Mouse (Mus musculus) midbrain, embryonic 14.5 days (tissue): ENCODE results near the gene Samm50. TPM values are rescaled to one million over a fixed set of nuclear protein-coding genes. Genes with fewer than 3 reads are reported as not detected.

ENCODE experiments used
- ATAC-seq: fragments of 200-750 bp; cut with Nextera tagmentation; 2 replicates; pipeline ENCODE4 v1.8.0; 2017; ENCODE audit warnings: moderate number of reproducible peaks, moderate library complexity; ENCODE audit not compliant: low FRiP score, low TSS enrichment
- DNase-seq: peaks from one replicate; pipeline ENCODE4 v3.0.0-alpha.2; 2015
- H3K27ac ChIP-seq: fragments of 300-500 bp; sonication (generic); replicated peaks from 2 replicates; pipeline ENCODE4 v1.5.1; 2014; ENCODE audit warnings: mild to moderate bottlenecking, low read depth, low read length, moderate library complexity
- H3K27me3 ChIP-seq: fragments of 300-500 bp; sonication (generic); 2 replicates; pipeline ENCODE4 v1.6.1; 2014; ENCODE audit warnings: low read length, control low read depth, mixed read lengths; ENCODE audit not compliant: control insufficient read depth, insufficient read depth
- H3K36me3 ChIP-seq: fragments of 300-500 bp; sonication (generic); 2 replicates; pipeline ENCODE4 v1.6.1; 2014; ENCODE audit warnings: low read length, control low read depth; ENCODE audit not compliant: control insufficient read depth, insufficient read depth
- H3K4me1 ChIP-seq: fragments of 300-500 bp; sonication (generic); 2 replicates; pipeline ENCODE4 v1.6.1; 2014; ENCODE audit warnings: mild to moderate bottlenecking, antibody characterized with exemption, low read length, control low read depth; ENCODE audit not compliant: control insufficient read depth, insufficient read depth
- H3K4me2 ChIP-seq: fragments of 300-500 bp; sonication (generic); 2 replicates; pipeline ENCODE4 v1.6.1; 2014; ENCODE audit warnings: mild to moderate bottlenecking, low read length, moderate library complexity
- H3K4me3 ChIP-seq: fragments of 300-500 bp; sonication (generic); replicated peaks from 2 replicates; pipeline ENCODE4 v1.5.1; 2014; ENCODE audit warnings: low read depth, low read length
- H3K9ac ChIP-seq: fragments of 300-500 bp; sonication (generic); replicated peaks from 2 replicates; pipeline ENCODE4 v1.6.1; 2014; ENCODE audit warnings: mild to moderate bottlenecking, low read length, moderate library complexity
- H3K9me3 ChIP-seq: fragments of 300-500 bp; sonication (generic); 2 replicates; pipeline ENCODE4 v1.6.1; 2016; ENCODE audit warnings: low read length, control low read depth, mixed read lengths; ENCODE audit not compliant: control insufficient read depth
- WGBS: fragments of 180-500 bp; shearing (Covaris S2); extraction: QIAGEN DNeasy Blood & Tissue Kit; methylation state at CpG from one replicate; pipeline ENCODE4 v1.1.7; 2014; 5-methylcytosine and 5-hydroxymethylcytosine counted together
- polyA plus RNA-seq: library from polyadenylated mRNA; unstranded; fragments of >200 nt; fragmentation: Nextera tagmentation; extraction: Ambion mirVana; gene quantifications from 2 replicates; pipeline ENCODE4 v1.2.1, GENCODE M21; 2014

Samm50 gene
- polyA plus RNA-seq, 1 experiment from 2014 or later, result 54.2 TPM

- H3K27ac ChIP-seq, result peak overlapping the region; percentile 6; the same call in 1 of the 2 replicates
- H3K9ac ChIP-seq, result no peak overlapping the region
- DNase-seq (no peak), ATAC-seq (no peak)
- H3K36me3 ChIP-seq, result no peaks in the 10 kb centered on the region
- peaks cover 18% of the 10 kb centered on the region for H3K4me1 ChIP-seq
- WGBS, result 28% methylated on average over 16 of the region's 16 CpGs
- H3K9me3 ChIP-seq, result no peaks in the 10 kb centered on the region
- H3K4me2 ChIP-seq, result no peak overlapping the region
- no peak overlapping the region for H3K4me3 ChIP-seq
- no peaks in the 10 kb centered on the region for H3K27me3 ChIP-seq
These were observed 47.0 kb downstream of the Samm50 start for GRCm38 (mm10) chr15:84238991-84239401.

GRCm38 (mm10) chr15:84241520-84241919, 49.5 kb downstream of the Samm50 start:
- Histone ChIP-seq H3K4me3 (no peak overlapping the region), H3K9ac (no peak overlapping the region), H3K4me2 (no peak overlapping the region), H3K9me3 (no peaks in the 10 kb centered on the region), H3K27ac (no peak overlapping the region), H3K4me1 (peaks cover 17% of the 10 kb centered on the region), H3K36me3 (no peaks in the 10 kb centered on the region), H3K27me3 (no peaks in the 10 kb centered on the region)
- no peak for DNase-seq
- ATAC-seq, result no peak
- 39% methylated on average over 7 of the region's 7 CpGs for WGBS

- ATAC-seq, result no peak
- no peaks in the 10 kb centered on the region for H3K36me3 ChIP-seq
These were observed 53.1 kb downstream of the Samm50 start for GRCm38 (mm10) chr15:84245104-84245503.

DNA sequence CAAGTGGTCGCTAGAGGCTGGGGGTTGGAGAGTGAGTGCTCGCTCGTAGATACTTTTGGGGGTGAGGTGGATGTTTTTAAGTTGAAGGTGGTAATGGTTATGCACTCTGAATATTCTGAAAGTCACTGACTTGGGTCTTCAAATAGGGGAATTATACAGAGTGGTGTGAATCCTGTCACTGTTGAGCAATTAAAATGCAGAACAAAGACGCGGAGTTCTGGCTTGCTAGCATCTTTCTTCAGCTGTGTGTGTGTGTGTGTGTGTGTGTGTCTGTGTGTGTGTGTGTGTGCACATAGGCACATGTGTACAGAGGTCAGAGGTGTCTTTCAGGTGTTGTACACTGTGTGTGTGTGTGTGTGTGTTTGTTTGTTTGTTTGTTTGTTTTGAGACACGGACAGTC, 54.2 kb downstream of the Samm50 start:
- Histone ChIP-seq H3K4me2 (no peak overlapping the region), H3K27me3 (no peaks in the 10 kb centered on the region), H3K4me3 (no peak overlapping the region), H3K27ac (no peak overlapping the region), H3K9ac (no peak overlapping the region), H3K9me3 (no peaks in the 10 kb centered on the region), H3K36me3 (no peaks in the 10 kb centered on the region), H3K4me1 (peaks cover 6% of the 10 kb centered on the region)
- ATAC-seq (no peak), DNase-seq (no peak)
- 88% methylated on average over 6 of the region's 6 CpGs for WGBS

More at GRCm38 (mm10) chr15:84245104-84245503, 53.1 kb downstream of the Samm50 start:
- Histone ChIP-seq H3K4me2 (no peak overlapping the region), H3K4me3 (no peak overlapping the region), H3K27me3 (no peaks in the 10 kb centered on the region), H3K4me1 (peaks cover 5% of the 10 kb centered on the region; the same call in 1 of the 2 replicates), H3K27ac (peak overlapping the region; percentile 50), H3K9me3 (no peaks in the 10 kb centered on the region), H3K9ac (no peak overlapping the region)
- peak; percentile 51 for DNase-seq
- WGBS, result 50% methylated on average over 7 of the region's 7 CpGs

- H3K4me2 ChIP-seq, result no peak overlapping the region
These were observed 55.3 kb downstream of the Samm50 start for GRCm38 (mm10) chr15:84247309-84247708.

DNA sequence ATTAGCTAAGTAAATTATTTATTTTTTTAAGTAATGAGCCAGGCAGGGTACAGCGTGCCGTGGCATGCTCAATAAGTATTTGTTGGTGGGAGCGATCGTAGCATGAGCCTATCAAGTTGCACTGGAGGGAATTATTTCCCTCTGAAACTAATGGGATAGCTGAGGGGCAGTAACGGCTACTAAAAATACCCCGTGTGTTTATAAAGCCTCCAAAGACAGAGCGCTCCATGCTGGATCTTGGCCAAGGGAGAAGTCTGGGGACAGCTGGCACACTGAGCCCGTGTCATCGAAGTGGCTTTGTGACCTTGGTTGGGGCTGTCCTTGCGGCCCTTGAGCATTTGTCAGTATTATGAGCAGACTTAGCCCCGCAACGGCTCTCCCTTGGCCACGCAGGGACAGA, 59.2 kb downstream of the Samm50 start:
- no peaks in the 10 kb centered on the region for H3K9me3 ChIP-seq
- no peak overlapping the region for H3K27ac ChIP-seq
- DNase-seq (peak; percentile 68), ATAC-seq (no peak)
- WGBS, result 39% methylated on average over 13 of the region's 13 CpGs
- H3K27me3 ChIP-seq, result no peaks in the 10 kb centered on the region; the same call in 1 of the 2 replicates
- no peaks in the 10 kb centered on the region for H3K36me3 ChIP-seq
- no peak overlapping the region for H3K4me3 ChIP-seq
- no peak overlapping the region for H3K4me2 ChIP-seq
- H3K4me1 ChIP-seq, result peaks cover 8% of the 10 kb centered on the region
- H3K9ac ChIP-seq, result no peak overlapping the region

More at GRCm38 (mm10) chr15:84247309-84247708, 55.3 kb downstream of the Samm50 start:
- ATAC-seq (no peak), DNase-seq (no peak)
- peaks cover 8% of the 10 kb centered on the region for H3K4me1 ChIP-seq
- H3K9ac ChIP-seq, result no peak overlapping the region
- no peak overlapping the region for H3K4me3 ChIP-seq
- 71% methylated on average over 3 of the region's 3 CpGs for WGBS
- no peaks in the 10 kb centered on the region for H3K27me3 ChIP-seq
- no peaks in the 10 kb centered on the region for H3K36me3 ChIP-seq
- H3K27ac ChIP-seq, result no peak overlapping the region
- no peaks in the 10 kb centered on the region for H3K9me3 ChIP-seq

- H3K9me3 ChIP-seq, result no peaks in the 10 kb centered on the region
- 92% methylated on average over 7 of the region's 7 CpGs for WGBS
These were observed 60.6 kb downstream of the Samm50 start for GRCm38 (mm10) chr15:84252645-84253044.

GRCm38 (mm10) chr15:84253757-84254156, 61.7 kb downstream of the Samm50 start:
- Histone ChIP-seq H3K4me2 (no peak overlapping the region), H3K4me3 (no peak overlapping the region), H3K4me1 (peaks cover 23% of the 10 kb centered on the region), H3K27me3 (peaks cover under 1% of the 10 kb centered on the region; the same call in 1 of the 2 replicates), H3K9me3 (no peaks in the 10 kb centered on the region), H3K9ac (no peak overlapping the region), H3K27ac (0 out of 2 replicates have a peak overlapping the region, but pooled peaks have one; percentile 10), H3K36me3 (no peaks in the 10 kb centered on the region)
- WGBS, result 38% methylated on average over 11 of the region's 11 CpGs
- ATAC-seq (no peak), DNase-seq (peak; percentile 51)

More at GRCm38 (mm10) chr15:84252645-84253044, 60.6 kb downstream of the Samm50 start:
- no peaks in the 10 kb centered on the region; the same call in 1 of the 2 replicates for H3K27me3 ChIP-seq
- H3K4me3 ChIP-seq, result no peak overlapping the region
- ATAC-seq (no peak), DNase-seq (no peak)
- H3K27ac ChIP-seq, result no peak overlapping the region
- no peaks in the 10 kb centered on the region for H3K36me3 ChIP-seq
- H3K4me2 ChIP-seq, result no peak overlapping the region
- no peak overlapping the region for H3K9ac ChIP-seq
- peaks cover 17% of the 10 kb centered on the region for H3K4me1 ChIP-seq

DNA sequence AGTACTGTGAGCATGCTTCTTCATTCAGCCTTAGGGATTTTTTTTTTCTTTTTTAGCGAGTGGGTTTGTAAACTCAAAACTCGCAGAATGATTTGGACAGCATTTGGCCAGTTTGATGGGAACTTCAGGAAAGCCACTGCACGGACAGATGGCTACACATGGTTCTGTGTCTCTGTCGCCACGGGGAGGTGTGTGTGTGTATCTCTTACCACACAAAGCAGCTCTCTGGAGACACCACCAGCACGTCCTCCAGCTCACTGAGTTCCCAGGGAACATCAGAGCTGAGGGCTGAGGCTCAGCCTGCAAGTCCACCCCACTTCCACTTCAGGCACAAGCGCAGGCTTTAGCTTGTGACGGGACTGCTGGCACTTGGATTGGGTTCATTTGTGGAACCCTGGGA, 62.3 kb downstream of the Samm50 start:
- DNase-seq, result no peak
- no peak overlapping the region for H3K4me2 ChIP-seq
- H3K27me3 ChIP-seq, result peaks cover 2% of the 10 kb centered on the region; the same call in 1 of the 2 replicates
- peaks cover 30% of the 10 kb centered on the region for H3K4me1 ChIP-seq
- no peaks in the 10 kb centered on the region for H3K9me3 ChIP-seq
- H3K4me3 ChIP-seq, result no peak overlapping the region
- 65% methylated on average over 8 of the region's 8 CpGs for WGBS
- H3K27ac ChIP-seq, result 0 out of 2 replicates have a peak overlapping the region, but pooled peaks have one; percentile 10
- ATAC-seq, result no peak
- no peaks in the 10 kb centered on the region for H3K36me3 ChIP-seq
- H3K9ac ChIP-seq, result no peak overlapping the region
